Mouse (Mus musculus) hindbrain, embryonic 10.5 days (tissue): ENCODE measurements around the gene Rasgef1a. TPM values are rescaled to one million over a fixed set of nuclear protein-coding genes. Genes with fewer than 3 reads are reported as not detected.

Source experiments
- DNase-seq: peaks from one replicate; pipeline ENCODE4 v3.0.0-alpha.2; 2017; ENCODE audit warnings: low spot score
- H3K27ac ChIP-seq: fragments of 300-500 bp; sonication (generic); 2 replicates; pipeline ENCODE4 v1.5.1; 2016; ENCODE audit warnings: mild to moderate bottlenecking, moderate library complexity
- H3K27me3 ChIP-seq: fragments of 300-500 bp; sonication (generic); 2 replicates; pipeline ENCODE4 v1.6.1; 2016; ENCODE audit warnings: mild to moderate bottlenecking; ENCODE audit not compliant: poor library complexity, insufficient read depth, severe bottlenecking
- H3K36me3 ChIP-seq: fragments of 300-500 bp; sonication (generic); 2 replicates; pipeline ENCODE4 v1.6.1; 2016; ENCODE audit warnings: mild to moderate bottlenecking, moderate library complexity
- H3K4me1 ChIP-seq: fragments of 300-500 bp; sonication (generic); replicated peaks from 2 replicates; pipeline ENCODE4 v1.6.1; 2016; ENCODE audit warnings: mild to moderate bottlenecking
- H3K4me3 ChIP-seq: fragments of 300-500 bp; sonication (generic); 2 replicates; pipeline ENCODE4 v1.5.1; 2016; ENCODE audit warnings: mild to moderate bottlenecking, moderate library complexity
- H3K9me3 ChIP-seq: fragments of 300-500 bp; sonication (generic); 2 replicates; pipeline ENCODE4 v1.6.1; 2016; ENCODE audit warnings: mild to moderate bottlenecking, moderate library complexity
- WGBS: fragments of 180-500 bp; shearing (Covaris S2); methylation state at CpG from one replicate; pipeline ENCODE4 v1.1.7; 2016; 5-methylcytosine and 5-hydroxymethylcytosine counted together
- polyA plus RNA-seq: library from polyadenylated mRNA; unstranded; fragments of >200 nt; fragmentation: Nextera tagmentation; extraction: Ambion mirVana; gene quantifications from 2 replicates; pipeline ENCODE4 v1.2.1, GENCODE M21; 2016

The Rasgef1a gene
- polyA plus RNA-seq, 1 experiment from 2014 or later: not detected

- no peak overlapping the region for H3K4me3 ChIP-seq
- no peak for DNase-seq
- H3K9me3 ChIP-seq: no peaks in the 10 kb centered on the region
- WGBS: 68% methylated on average over 10 of the region's 10 CpGs
- no peak overlapping the region for H3K27ac ChIP-seq
- H3K4me1 ChIP-seq: peaks cover 12% of the 10 kb centered on the region; the same call in 1 of the 2 replicates
- no peaks in the 10 kb centered on the region for H3K36me3 ChIP-seq
- H3K27me3 ChIP-seq: peaks cover 4% of the 10 kb centered on the region; the same call in 1 of the 2 replicates
Observed at GRCm38 (mm10) chr6:118079762-118080465, 68.7 kb downstream of the Rasgef1a start.

GRCm38 (mm10) chr6:118080711-118081110, 69.5 kb downstream of the Rasgef1a start:
- 94% methylated on average over 4 of the region's 4 CpGs for WGBS
- Histone ChIP-seq H3K4me3 (no peak overlapping the region), H3K36me3 (no peaks in the 10 kb centered on the region), H3K27me3 (peaks cover 4% of the 10 kb centered on the region; the same call in 1 of the 2 replicates), H3K27ac (no peak overlapping the region), H3K9me3 (no peaks in the 10 kb centered on the region), H3K4me1 (peaks cover 9% of the 10 kb centered on the region; the same call in 1 of the 2 replicates)
- DNase-seq: no peak

DNA sequence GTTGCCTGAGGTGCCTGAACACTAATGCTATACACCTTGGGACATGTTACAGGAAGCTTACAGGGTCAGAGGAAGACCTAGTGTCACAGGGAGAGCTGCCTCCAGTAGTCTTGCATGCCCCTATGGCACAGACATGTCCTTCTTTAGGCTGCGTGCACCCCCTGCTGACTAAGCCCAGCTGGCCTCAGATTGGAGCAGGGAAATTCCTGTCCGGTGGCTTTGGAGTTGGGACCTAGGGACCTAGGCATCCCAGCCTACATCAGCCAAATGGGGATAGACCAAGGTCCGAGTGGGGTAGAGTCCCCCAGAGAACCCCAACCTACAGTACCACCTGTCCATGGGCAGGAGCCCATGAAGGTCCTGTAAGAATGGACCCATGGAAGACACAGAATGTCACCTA, 71.1 kb downstream of the Rasgef1a start:
- no peaks in the 10 kb centered on the region for H3K9me3 ChIP-seq
- H3K36me3 ChIP-seq: no peaks in the 10 kb centered on the region
- DNase-seq: no peak
- WGBS: 83% methylated on average over 3 of the region's 3 CpGs
- H3K4me1 ChIP-seq: no peaks in the 10 kb centered on the region
- no peak overlapping the region for H3K4me3 ChIP-seq
- H3K27me3 ChIP-seq: peaks cover 4% of the 10 kb centered on the region; the same call in 1 of the 2 replicates
- H3K27ac ChIP-seq: no peak overlapping the region

- DNase-seq: no peak
- no peak overlapping the region for H3K4me3 ChIP-seq
- H3K27me3 ChIP-seq: peaks cover 4% of the 10 kb centered on the region; the same call in 1 of the 2 replicates
- H3K36me3 ChIP-seq: no peaks in the 10 kb centered on the region
- H3K4me1 ChIP-seq: no peaks in the 10 kb centered on the region; the same call in 1 of the 2 replicates
- no peaks in the 10 kb centered on the region for H3K9me3 ChIP-seq
- 0 out of 2 replicates have a peak overlapping the region, but pooled peaks have one; percentile 35 for H3K27ac ChIP-seq
- WGBS: 74% methylated on average over 6 of the region's 6 CpGs
Observed at GRCm38 (mm10) chr6:118083608-118084007, 72.4 kb downstream of the Rasgef1a start.

DNA sequence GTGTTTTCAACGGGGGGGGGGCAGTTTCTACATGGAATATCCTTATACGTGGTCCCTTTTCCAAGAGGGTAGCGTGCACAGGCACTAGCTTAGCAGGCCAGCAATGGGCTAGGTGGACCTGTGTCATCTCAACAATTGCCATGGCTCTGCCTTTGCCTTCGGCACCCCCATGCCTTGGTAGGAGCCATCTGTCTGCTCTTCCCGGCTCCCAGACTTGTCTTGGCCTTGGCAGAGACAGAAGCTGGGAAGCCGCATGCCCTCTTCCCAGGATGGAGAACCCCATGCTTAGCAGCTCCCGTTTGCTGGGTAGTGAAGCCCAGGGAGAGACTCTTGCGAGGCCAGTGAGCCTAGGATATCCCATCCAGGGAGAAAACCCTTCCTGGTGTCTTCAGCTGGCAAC, 73.4 kb downstream of the Rasgef1a start:
- 86% methylated on average over 8 of the region's 8 CpGs for WGBS
- no peak for DNase-seq
- H3K4me1 ChIP-seq: no peaks in the 10 kb centered on the region; the same call in 1 of the 2 replicates

DNA sequence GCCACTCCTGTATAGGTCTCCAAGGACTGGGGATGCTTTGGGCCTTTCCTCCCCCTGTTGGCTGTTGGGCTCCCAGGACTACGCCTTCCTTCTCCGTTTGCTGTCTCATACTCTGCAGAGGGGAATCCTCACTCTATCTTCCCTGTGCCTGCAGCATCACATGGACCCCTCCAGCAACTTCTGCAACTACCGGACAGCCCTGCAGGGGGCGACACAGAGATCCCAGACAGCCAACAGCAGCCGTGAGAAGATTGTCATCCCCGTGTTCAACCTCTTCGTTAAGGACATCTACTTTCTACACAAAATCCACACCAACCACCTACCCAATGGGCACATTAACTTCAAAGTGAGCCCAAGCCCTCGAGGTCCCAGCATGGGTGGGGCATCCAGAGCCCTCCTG, 76.7 kb downstream of the Rasgef1a start:
- no peaks in the 10 kb centered on the region for H3K27me3 ChIP-seq
- no peaks in the 10 kb centered on the region for H3K9me3 ChIP-seq
- H3K27ac ChIP-seq: no peak overlapping the region
- no peaks in the 10 kb centered on the region for H3K36me3 ChIP-seq
- 51% methylated on average over 8 of the region's 8 CpGs for WGBS
- DNase-seq: no peak
- no peak overlapping the region for H3K4me3 ChIP-seq
- peaks cover 6% of the 10 kb centered on the region for H3K4me1 ChIP-seq

More for the DNA sequence above, 73.4 kb downstream of the Rasgef1a start:
- Histone ChIP-seq H3K4me3 (no peak overlapping the region), H3K27ac (no peak overlapping the region), H3K9me3 (no peaks in the 10 kb centered on the region), H3K27me3 (peaks cover 4% of the 10 kb centered on the region; the same call in 1 of the 2 replicates), H3K36me3 (no peaks in the 10 kb centered on the region)

GRCm38 (mm10) chr6:118088750-118089440, 77.7 kb downstream of the Rasgef1a start:
- no peaks in the 10 kb centered on the region for H3K9me3 ChIP-seq
- H3K4me3 ChIP-seq: no peak overlapping the region
- 83% methylated on average over 17 of the region's 17 CpGs for WGBS
- no peaks in the 10 kb centered on the region for H3K27me3 ChIP-seq
- no peak for DNase-seq
- H3K4me1 ChIP-seq: peaks cover 6% of the 10 kb centered on the region
- no peaks in the 10 kb centered on the region for H3K36me3 ChIP-seq
- H3K27ac ChIP-seq: no peak overlapping the region

- Histone ChIP-seq H3K4me3 (no peak overlapping the region), H3K36me3 (no peaks in the 10 kb centered on the region), H3K27ac (no peak overlapping the region), H3K4me1 (peaks cover 6% of the 10 kb centered on the region), H3K27me3 (no peaks in the 10 kb centered on the region), H3K9me3 (no peaks in the 10 kb centered on the region)
- no peak for DNase-seq
- WGBS: 83% methylated on average over 9 of the region's 9 CpGs
Observed at GRCm38 (mm10) chr6:118090827-118091226, 79.6 kb downstream of the Rasgef1a start.

DNA sequence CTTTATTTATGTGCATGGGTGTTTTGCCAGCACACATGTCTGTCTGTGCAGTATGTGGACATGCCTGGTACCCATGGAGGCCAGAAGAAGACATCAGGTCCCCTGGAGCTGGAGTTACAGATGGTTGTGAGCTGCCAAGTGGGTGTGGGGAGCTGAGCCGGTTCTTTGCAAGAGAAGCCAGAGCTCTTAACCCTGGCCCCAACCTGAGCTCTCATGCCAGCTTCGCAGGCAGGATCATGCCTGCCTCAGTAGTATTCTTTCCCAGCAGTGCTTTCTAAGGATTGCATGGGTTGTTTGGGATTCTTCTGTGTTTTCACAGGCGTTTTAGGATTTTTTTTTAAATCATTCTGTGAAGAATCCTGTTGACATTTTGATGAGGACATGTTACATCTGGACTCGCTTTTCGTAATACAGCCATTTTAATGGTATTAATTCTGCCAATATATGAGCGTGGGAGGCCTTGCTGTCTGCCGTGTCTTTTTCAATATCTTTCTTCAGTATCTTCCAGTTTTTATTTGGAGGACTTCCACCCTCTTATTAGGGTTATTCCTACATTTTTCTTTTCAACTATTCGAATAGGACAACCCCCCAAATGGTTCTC, 86.6 kb downstream of the Rasgef1a start:
- Histone ChIP-seq H3K27me3 (no peaks in the 10 kb centered on the region), H3K4me1 (no peaks in the 10 kb centered on the region), H3K9me3 (no peaks in the 10 kb centered on the region), H3K27ac (no peak overlapping the region), H3K36me3 (no peaks in the 10 kb centered on the region), H3K4me3 (no peak overlapping the region)
- DNase-seq: no peak
- 86% methylated on average over 8 of the region's 8 CpGs for WGBS

GRCm38 (mm10) chr6:118099311-118099802, 88.1 kb downstream of the Rasgef1a start:
- Histone ChIP-seq H3K36me3 (no peaks in the 10 kb centered on the region), H3K27me3 (no peaks in the 10 kb centered on the region), H3K4me1 (no peaks in the 10 kb centered on the region), H3K9me3 (no peaks in the 10 kb centered on the region), H3K27ac (no peak overlapping the region), H3K4me3 (no peak overlapping the region)
- 47% methylated on average over 2 of the region's 2 CpGs for WGBS
- DNase-seq: no peak

- H3K27ac ChIP-seq: no peak overlapping the region
- no peaks in the 10 kb centered on the region for H3K4me1 ChIP-seq
- H3K36me3 ChIP-seq: peaks cover 15% of the 10 kb centered on the region; the same call in 1 of the 2 replicates
- no peaks in the 10 kb centered on the region for H3K9me3 ChIP-seq
- no peak for DNase-seq
- H3K27me3 ChIP-seq: no peaks in the 10 kb centered on the region
- no peak overlapping the region for H3K4me3 ChIP-seq
- 81% methylated on average over 1 of the region's 1 CpGs for WGBS
Observed at GRCm38 (mm10) chr6:118111810-118112209, 100.6 kb downstream of the Rasgef1a start.

- no peaks in the 10 kb centered on the region for H3K9me3 ChIP-seq
- 92% methylated on average over 1 of the region's 1 CpGs for WGBS
Observed at GRCm38 (mm10) chr6:118122767-118123166, 111.5 kb downstream of the Rasgef1a start.

DNA sequence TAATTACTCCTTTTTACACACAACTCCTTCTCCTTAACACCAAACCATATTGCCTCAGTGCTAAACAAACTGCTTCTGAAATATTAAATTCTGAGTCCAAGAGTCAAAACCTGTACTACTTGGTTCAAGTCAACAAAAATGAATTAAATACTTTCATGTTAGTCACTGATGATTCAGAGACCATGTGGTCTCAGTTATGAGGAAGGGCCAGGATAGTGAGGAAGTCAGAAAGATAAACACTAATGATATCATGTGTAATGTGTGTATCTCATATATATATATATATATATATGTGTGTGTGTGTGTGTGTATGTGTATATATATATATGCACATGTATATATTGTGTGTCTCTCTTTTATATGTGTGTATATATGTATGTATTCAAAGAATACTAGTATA, 115.3 kb downstream of the Rasgef1a start:
- H3K4me3 ChIP-seq: no peak overlapping the region
- no peaks in the 10 kb centered on the region for H3K4me1 ChIP-seq
- no peak overlapping the region for H3K27ac ChIP-seq
- H3K27me3 ChIP-seq: no peaks in the 10 kb centered on the region
- peaks cover 23% of the 10 kb centered on the region for H3K36me3 ChIP-seq
- no peak for DNase-seq
- H3K9me3 ChIP-seq: no peaks in the 10 kb centered on the region

More at GRCm38 (mm10) chr6:118122767-118123166, 111.5 kb downstream of the Rasgef1a start:
- H3K4me1 ChIP-seq: no peaks in the 10 kb centered on the region
- no peak overlapping the region for H3K4me3 ChIP-seq
- H3K27me3 ChIP-seq: no peaks in the 10 kb centered on the region
- H3K36me3 ChIP-seq: peaks cover 23% of the 10 kb centered on the region
- no peak overlapping the region for H3K27ac ChIP-seq
- no peak for DNase-seq
